Mouse (Mus musculus): Measurements from ENCODE around the gene Abhd10.

GRCm38 (mm10) chr16:45787650-45788049, 44.9 kb upstream of the Abhd10 start:
- TF ChIP-seq CTCF (IDR thresholded peaks at IDR 0.05) (no peak), EP300 (IDR thresholded peaks at IDR 0.05; ENCODE audit: insufficient read depth, low read depth, low read length) (no peak), POLR2A (IDR thresholded peaks at IDR 0.05; ENCODE audit: insufficient read depth, low read depth, low read length) (no peak)

Measured in heart, adult 2 months (tissue).